ENCODE assay signal across 13 mouse cellular contexts in the genomic region with DNA sequence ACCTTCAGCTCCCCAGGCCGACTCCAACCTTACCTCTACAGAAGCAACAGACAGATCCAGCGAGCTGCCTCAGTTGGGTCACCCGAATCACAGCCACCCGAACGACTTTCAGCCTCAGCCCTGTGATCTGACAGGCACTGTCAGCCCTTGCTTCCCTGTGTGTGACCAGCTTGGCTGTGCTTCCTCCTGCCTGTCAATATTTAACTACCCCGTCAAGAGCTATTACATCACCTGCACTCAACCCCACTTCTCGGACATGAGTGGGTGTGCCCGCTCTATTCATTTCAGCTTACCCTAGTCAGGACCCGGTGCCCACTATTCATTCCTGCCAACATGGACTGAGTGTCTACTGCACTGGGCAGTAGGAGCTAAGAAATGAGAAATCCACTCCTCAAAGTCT.
A peak's percentile ranks its signal among the peaks of the same experiment; 100 is the strongest.
DNase-seq lines count a peak whose midpoint lies in the region; ATAC-seq lines count a peak whose summit lies in the region.
"Had no signal": no experiment of that assay in that cellular context is flagged by ENCODE, and none has a peak within 500 bp of the region (broad histone marks: within the 10 kb centered on the region; RNA-seq: fewer than 3 reads in every experiment).

No protein-coding gene starts in this region.

- ATAC-seq in midbrain, embryonic 11.5 days (ENCODE audit: low FRiP score), result no peak
- no peak for ATAC-seq in midbrain, embryonic 16.5 days
- ATAC-seq in liver, embryonic 11.5 days (replicated peaks; ENCODE audit: low FRiP score), result peak; percentile 58
- ATAC-seq in forebrain, embryonic 15.5 days (replicated peaks), result no peak
- no peak for ATAC-seq in midbrain, embryonic 14.5 days (ENCODE audit: low FRiP score, low TSS enrichment)

- 86% methylated on average over 9 of the region's 9 CpGs for WGBS in midbrain, embryonic 11.5 days
- WGBS in midbrain, embryonic 16.5 days, result 86% methylated on average over 9 of the region's 9 CpGs
- 61% methylated on average over 9 of the region's 9 CpGs for WGBS in liver, embryonic 11.5 days
- WGBS in forebrain, embryonic 15.5 days, result 78% methylated on average over 9 of the region's 9 CpGs
- 85% methylated on average over 9 of the region's 9 CpGs for WGBS in midbrain, embryonic 14.5 days

- H3K27me3 ChIP-seq in midbrain, embryonic 11.5 days (ENCODE audit: control insufficient read depth, insufficient read depth, low read length), result no peaks in the 10 kb centered on the region
- H3K27me3 ChIP-seq in midbrain, embryonic 16.5 days (ENCODE audit: control insufficient read depth, insufficient read depth, low read depth, low read length), result no peaks in the 10 kb centered on the region
- H3K27me3 ChIP-seq in liver, embryonic 11.5 days (replicated peaks; ENCODE audit: control insufficient read depth, insufficient read depth, low read length), result no peaks in the 10 kb centered on the region
- no peaks in the 10 kb centered on the region for H3K27me3 ChIP-seq in forebrain, embryonic 15.5 days
- H3K27me3 ChIP-seq in midbrain, embryonic 14.5 days (ENCODE audit: control insufficient read depth, insufficient read depth, low read length), result no peaks in the 10 kb centered on the region
- H3K27me3 ChIP-seq: embryonic facial prominence, embryonic 13.5 days; heart, embryonic 13.5 days had no signal

- no peak overlapping the region for H3K4me3 ChIP-seq in midbrain, embryonic 11.5 days (ENCODE audit: low read depth, low read length)
- no peak overlapping the region for H3K4me3 ChIP-seq in midbrain, embryonic 16.5 days (ENCODE audit: low read depth, low read length)
- no peak overlapping the region for H3K4me3 ChIP-seq in liver, embryonic 11.5 days (ENCODE audit: low read depth, low read length)
- no peak overlapping the region for H3K4me3 ChIP-seq in forebrain, embryonic 15.5 days
- H3K4me3 ChIP-seq in midbrain, embryonic 14.5 days (replicated peaks; ENCODE audit: low read depth, low read length), result no peak overlapping the region
- H3K4me3 ChIP-seq: embryonic facial prominence, embryonic 13.5 days; heart, embryonic 13.5 days had no signal

- no peak overlapping the region for H3K4me2 ChIP-seq in midbrain, embryonic 11.5 days
- no peak overlapping the region for H3K4me2 ChIP-seq in midbrain, embryonic 16.5 days (ENCODE audit: low read length)
- H3K4me2 ChIP-seq in liver, embryonic 11.5 days, result no peak overlapping the region
- no peak overlapping the region for H3K4me2 ChIP-seq in forebrain, embryonic 15.5 days (replicated peaks)
- H3K4me2 ChIP-seq in midbrain, embryonic 14.5 days (ENCODE audit: low read length), result no peak overlapping the region
- H3K4me2 ChIP-seq: embryonic facial prominence, embryonic 13.5 days; heart, embryonic 13.5 days had no signal

- H3K9me3 ChIP-seq in midbrain, embryonic 11.5 days (ENCODE audit: control insufficient read depth, low read length), result no peaks in the 10 kb centered on the region
- H3K9me3 ChIP-seq in midbrain, embryonic 16.5 days (replicated peaks; ENCODE audit: control insufficient read depth, low read length, poor library complexity, severe bottlenecking), result no peaks in the 10 kb centered on the region
- no peaks in the 10 kb centered on the region for H3K9me3 ChIP-seq in liver, embryonic 11.5 days (ENCODE audit: control insufficient read depth, low read length)
- no peaks in the 10 kb centered on the region for H3K9me3 ChIP-seq in forebrain, embryonic 15.5 days
- no peaks in the 10 kb centered on the region for H3K9me3 ChIP-seq in midbrain, embryonic 14.5 days (ENCODE audit: control insufficient read depth, low read length)
- H3K9me3 ChIP-seq: embryonic facial prominence, embryonic 13.5 days; heart, embryonic 13.5 days had no signal

- no peak overlapping the region for H3K27ac ChIP-seq in midbrain, embryonic 11.5 days (ENCODE audit: low read depth, low read length)
- H3K27ac ChIP-seq in midbrain, embryonic 16.5 days (ENCODE audit: low read length), result no peak overlapping the region
- no peak overlapping the region for H3K27ac ChIP-seq in liver, embryonic 11.5 days (ENCODE audit: low read depth, low read length)
- no peak overlapping the region for H3K27ac ChIP-seq in forebrain, embryonic 15.5 days (replicated peaks)
- no peak overlapping the region for H3K27ac ChIP-seq in midbrain, embryonic 14.5 days (replicated peaks; ENCODE audit: low read depth, low read length)
- H3K27ac ChIP-seq: embryonic facial prominence, embryonic 13.5 days; heart, embryonic 13.5 days had no signal

- no peak overlapping the region for H3K9ac ChIP-seq in midbrain, embryonic 11.5 days (ENCODE audit: low read length)
- H3K9ac ChIP-seq in midbrain, embryonic 16.5 days (ENCODE audit: low read depth, low read length), result no peak overlapping the region
- no peak overlapping the region for H3K9ac ChIP-seq in liver, embryonic 11.5 days (ENCODE audit: low read depth, low read length)
- no peak overlapping the region for H3K9ac ChIP-seq in forebrain, embryonic 15.5 days (replicated peaks)
- no peak overlapping the region for H3K9ac ChIP-seq in midbrain, embryonic 14.5 days (replicated peaks; ENCODE audit: low read length)
- H3K9ac ChIP-seq: embryonic facial prominence, embryonic 13.5 days; heart, embryonic 13.5 days had no signal

- DNase-seq in midbrain, embryonic 11.5 days (ENCODE audit: low spot score, missing footprints), result peak; percentile 35
- DNase-seq in liver, embryonic 11.5 days (ENCODE audit: low spot score), result no peak
- peak; percentile 71 for DNase-seq in lung, postnatal 10 days
- no peak for DNase-seq in midbrain, embryonic 14.5 days
- no peak for DNase-seq in retina, embryonic 14.5 days (ENCODE audit: low spot score)
- no peak for DNase-seq in spleen, postnatal 36 days (ENCODE audit: low spot score in 2 of 2)
- DNase-seq: B cell, adult 2 months; cerebellum, postnatal 25 days; retina, postnatal 1 day had no signal

- H3K4me1 ChIP-seq in midbrain, embryonic 11.5 days (ENCODE audit: control insufficient read depth, insufficient read depth, low read length), result peaks cover 16% of the 10 kb centered on the region
- no peaks in the 10 kb centered on the region for H3K4me1 ChIP-seq in midbrain, embryonic 16.5 days (ENCODE audit: control insufficient read depth, insufficient read depth, low read length)
- no peaks in the 10 kb centered on the region for H3K4me1 ChIP-seq in liver, embryonic 11.5 days (replicated peaks; ENCODE audit: control insufficient read depth, insufficient read depth, low read length)
- peaks cover 13% of the 10 kb centered on the region for H3K4me1 ChIP-seq in forebrain, embryonic 15.5 days
- H3K4me1 ChIP-seq in midbrain, embryonic 14.5 days (ENCODE audit: control insufficient read depth, insufficient read depth, low read length), result peaks cover 14% of the 10 kb centered on the region; the same call in 1 of the 2 replicates
- H3K4me1 ChIP-seq: embryonic facial prominence, embryonic 13.5 days had no signal

- no peaks in the 10 kb centered on the region for H3K36me3 ChIP-seq in midbrain, embryonic 11.5 days (ENCODE audit: control insufficient read depth, insufficient read depth, low read length)
- H3K36me3 ChIP-seq in midbrain, embryonic 16.5 days (ENCODE audit: control insufficient read depth, insufficient read depth, low read length), result no peaks in the 10 kb centered on the region
- no peaks in the 10 kb centered on the region for H3K36me3 ChIP-seq in liver, embryonic 11.5 days (ENCODE audit: control insufficient read depth, insufficient read depth, low read length)
- H3K36me3 ChIP-seq in forebrain, embryonic 15.5 days, result no peaks in the 10 kb centered on the region
- H3K36me3 ChIP-seq in midbrain, embryonic 14.5 days (ENCODE audit: control insufficient read depth, insufficient read depth, low read length), result no peaks in the 10 kb centered on the region
- H3K36me3 ChIP-seq: embryonic facial prominence, embryonic 13.5 days; heart, embryonic 13.5 days had no signal

Comparison
In these comparisons a context has a peak if more than half of its experiments do, and no peak if none do; other contexts are left out.
1. DNase-seq: peak in midbrain, embryonic 11.5 days (single experiment) and lung, postnatal 10 days (single experiment); none in liver, embryonic 11.5 days (single experiment), midbrain, embryonic 14.5 days (single experiment), retina, embryonic 14.5 days (single experiment) and spleen, postnatal 36 days (0 of 2).